Mouse (Mus musculus): ENCODE data around the gene Rs1. TPM values are rescaled to one million over a fixed set of nuclear protein-coding genes. Genes with fewer than 3 reads are reported as not detected.

Rs1 gene
- total and polyA plus RNA-seq, 2 experiments from 2014 or later, result 0.05 to 0.19 TPM

GRCm38 (mm10) chrX:160804409-160805150 is 36.8 kb downstream of the Rs1 start:
- TF ChIP-seq CTCF (IDR thresholded peaks at IDR 0.05; ENCODE audit: low read depth) (no peak), EP300 (IDR thresholded peaks at IDR 0.05; ENCODE audit: low read depth) (no peak)
- Histone ChIP-seq H3K4me2 (ENCODE audit: low read depth, low read length) (no peak overlapping the region), H3K9me3 (replicated peaks; ENCODE audit: control insufficient read depth, low read length) (no peaks in the 10 kb centered on the region), H3K4me3 (ENCODE audit: low read depth, low read length) (no peak overlapping the region), H3K27ac (ENCODE audit: low read depth) (no peak overlapping the region), H3K9ac (replicated peaks; ENCODE audit: low read depth, low read length) (no peak overlapping the region), H3K36me3 (replicated peaks; ENCODE audit: control insufficient read depth, insufficient read depth, low read length) (0 out of 2 replicates have a peak, but pooled peaks cover 3% of the 10 kb centered on the region), H3K4me1 (ENCODE audit: control insufficient read depth, insufficient read depth) (no peaks in the 10 kb centered on the region), H3K27me3 (ENCODE audit: control insufficient read depth, insufficient read depth, low read length) (no peaks in the 10 kb centered on the region)
- DNase-seq (ENCODE audit: low spot score) (no peak), ATAC-seq (ENCODE audit: insufficient read depth, low read depth) (no peak)
- WGBS, result 68% methylated on average over 4 of the region's 4 CpGs

GRCm38 (mm10) chrX:160808226-160808625 is 40.4 kb downstream of the Rs1 start:
- H3K4me2 ChIP-seq (ENCODE audit: low read depth, low read length), result no peak overlapping the region
- 0 out of 2 replicates have a peak, but pooled peaks cover 3% of the 10 kb centered on the region for H3K36me3 ChIP-seq (replicated peaks; ENCODE audit: control insufficient read depth, insufficient read depth, low read length)
- H3K9ac ChIP-seq (replicated peaks; ENCODE audit: low read depth, low read length), result no peak overlapping the region
- ATAC-seq (ENCODE audit: insufficient read depth, low read depth) (no peak), DNase-seq (ENCODE audit: low spot score) (no peak)
- no peak overlapping the region for H3K27ac ChIP-seq (ENCODE audit: low read depth)
- no peak overlapping the region for H3K4me3 ChIP-seq (ENCODE audit: low read depth, low read length)
- TF ChIP-seq EP300 (IDR thresholded peaks at IDR 0.05; ENCODE audit: low read depth) (no peak), CTCF (IDR thresholded peaks at IDR 0.05; ENCODE audit: low read depth) (no peak)
- H3K9me3 ChIP-seq (replicated peaks; ENCODE audit: control insufficient read depth, low read length), result no peaks in the 10 kb centered on the region
- no peaks in the 10 kb centered on the region for H3K4me1 ChIP-seq (ENCODE audit: control insufficient read depth, insufficient read depth)
- WGBS, result 83% methylated on average over 7 of the region's 7 CpGs
- H3K27me3 ChIP-seq (ENCODE audit: control insufficient read depth, insufficient read depth, low read length), result no peaks in the 10 kb centered on the region

Other genes with a start within 250 kb of the Rs1 start
- gene Ppef1, start 32.2 kb upstream of the Rs1 start, total RNA-seq (2014; rRNA removed; ENCODE audit: low replicate concordance), result not detected in 2 replicates
- not detected in 2 replicates for gene Ppef1, start 32.2 kb upstream of the Rs1 start, polyA plus RNA-seq (2015; fragmentation: Nextera tagmentation; extraction: Ambion mirVana)
- gene Gja6, start 139.0 kb downstream of the Rs1 start, total RNA-seq (2014; rRNA removed; ENCODE audit: low replicate concordance), result 0.73 and 1.5 TPM in 2 replicates
- gene Gja6, start 139.0 kb downstream of the Rs1 start, polyA plus RNA-seq (2015; fragmentation: Nextera tagmentation; extraction: Ambion mirVana), result 0.07 TPM in 1 of 2 replicates, not detected in the other
- gene Cdkl5, start 226.7 kb downstream of the Rs1 start, total RNA-seq (2014; rRNA removed; ENCODE audit: low replicate concordance), result 3.3 and 4.4 TPM in 2 replicates
- 1.7 TPM in 2 replicates for gene Cdkl5, start 226.7 kb downstream of the Rs1 start, polyA plus RNA-seq (2015; fragmentation: Nextera tagmentation; extraction: Ambion mirVana)